Mouse (Mus musculus): ENCODE results near the gene Jpt1. TPM values are rescaled to one million over a fixed set of nuclear protein-coding genes. Genes with fewer than 3 reads are reported as not detected.
"Not testable (repeated sequence)": the region's sequence is repeated elsewhere in the genome, so short reads cannot be mapped to it uniquely, and the experiment has no call there.

The Jpt1 gene
- total RNA-seq, 2 experiments from 2014 or later = 140 to 142 TPM

DNA sequence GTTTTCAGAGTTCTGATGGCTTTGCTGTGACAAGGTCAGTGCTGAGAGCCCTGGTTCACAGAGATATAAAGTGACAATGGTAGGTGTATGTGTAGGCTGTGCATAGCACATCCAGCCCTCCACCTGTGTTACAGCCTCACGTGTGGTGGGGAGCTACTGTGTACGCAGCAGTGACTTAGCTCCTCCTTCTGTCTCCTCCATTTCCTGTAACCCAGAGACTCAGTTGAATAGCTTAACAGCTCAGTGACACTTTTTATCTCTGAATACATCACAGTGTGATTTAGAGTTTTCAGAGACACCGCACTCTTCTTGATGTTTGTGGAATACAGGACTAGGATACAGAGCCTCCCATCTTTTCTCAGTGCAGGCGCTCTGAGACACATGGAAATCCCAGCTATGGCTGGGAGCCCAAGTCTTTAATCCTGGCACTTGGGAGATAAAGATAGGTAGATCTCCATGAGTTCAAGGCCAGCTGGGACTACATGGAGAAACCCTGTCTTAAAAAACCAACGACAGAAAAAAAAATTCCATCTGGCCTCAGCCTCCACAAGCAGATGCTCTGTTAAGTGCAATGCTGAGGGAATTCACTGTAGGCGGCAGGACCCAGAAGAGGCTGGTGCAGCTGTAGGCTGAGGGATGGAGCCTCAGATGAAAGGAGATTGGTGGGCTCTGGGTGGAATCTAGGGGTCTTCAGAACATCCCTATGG lies 32.5 kb downstream of the Jpt1 start:
- DNase-seq (ENCODE audit: low spot score in 2 of 2) = peak; percentile 58 to 83
- Histone ChIP-seq H3K27ac (peak overlapping the region; percentile 82), H3K4me3 (no peak overlapping the region)
- TF ChIP-seq CTCF (conservative IDR thresholded peaks at IDR 0.05) = no peak

DNA sequence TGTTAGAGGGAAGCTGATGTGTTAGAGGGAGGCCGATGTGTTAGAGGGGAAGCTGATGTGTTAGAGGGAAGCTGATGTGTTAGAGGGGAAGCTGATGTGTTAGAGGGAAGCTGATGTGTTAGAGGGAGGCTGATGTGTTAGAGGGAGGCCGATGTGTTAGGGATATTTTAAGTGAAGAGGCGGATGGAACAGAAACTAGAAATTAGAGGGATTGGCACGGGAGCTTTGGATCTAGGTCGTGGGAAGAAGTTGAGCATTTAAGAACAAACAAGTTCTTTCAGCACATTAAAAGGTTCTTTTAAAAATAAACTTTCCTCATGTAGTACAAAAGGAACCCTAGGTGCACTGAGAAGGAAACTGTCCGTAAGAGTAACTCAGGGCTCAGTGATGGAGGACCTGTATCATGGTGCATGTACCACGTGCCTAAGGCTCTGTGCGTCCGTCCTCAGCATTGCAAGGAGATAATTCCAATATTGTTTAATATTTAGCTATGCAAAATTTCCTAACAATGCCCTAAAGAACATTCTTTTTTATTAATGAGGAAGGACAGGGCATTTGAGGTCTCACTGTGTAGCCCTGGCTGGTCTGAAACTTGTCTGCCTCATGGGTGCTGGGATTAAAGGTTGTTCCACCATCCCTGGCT lies 35.8 kb downstream of the Jpt1 start:
- H3K27ac ChIP-seq = no peak overlapping the region
- TF ChIP-seq CTCF (conservative IDR thresholded peaks at IDR 0.05) = no peak
- DNase-seq (ENCODE audit: low spot score in 2 of 2) = no peak
- no peak overlapping the region for H3K4me3 ChIP-seq

DNA sequence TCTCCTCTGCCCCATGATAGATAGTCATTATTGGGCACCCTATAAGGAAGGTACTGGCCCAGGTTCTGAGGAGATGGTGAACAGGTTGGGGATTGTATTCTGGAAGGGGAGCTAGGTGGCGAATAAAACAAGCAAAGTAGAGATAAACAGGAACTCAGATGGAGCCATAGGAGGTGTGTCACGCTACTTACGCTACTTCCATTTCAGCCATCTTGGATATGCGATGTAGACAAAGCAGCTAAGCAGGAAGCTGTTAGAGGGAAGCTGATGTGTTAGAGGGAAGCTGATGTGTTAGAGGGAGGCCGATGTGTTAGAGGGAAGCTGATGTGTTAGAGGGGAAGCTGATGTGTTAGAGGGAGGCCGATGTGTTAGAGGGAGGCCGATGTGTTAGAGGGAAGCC lies 36.8 kb downstream of the Jpt1 start:
- not testable (repeated sequence) for H3K4me3 ChIP-seq; H3K27ac ChIP-seq; DNase-seq (ENCODE audit: low spot score in 2 of 2)

DNA sequence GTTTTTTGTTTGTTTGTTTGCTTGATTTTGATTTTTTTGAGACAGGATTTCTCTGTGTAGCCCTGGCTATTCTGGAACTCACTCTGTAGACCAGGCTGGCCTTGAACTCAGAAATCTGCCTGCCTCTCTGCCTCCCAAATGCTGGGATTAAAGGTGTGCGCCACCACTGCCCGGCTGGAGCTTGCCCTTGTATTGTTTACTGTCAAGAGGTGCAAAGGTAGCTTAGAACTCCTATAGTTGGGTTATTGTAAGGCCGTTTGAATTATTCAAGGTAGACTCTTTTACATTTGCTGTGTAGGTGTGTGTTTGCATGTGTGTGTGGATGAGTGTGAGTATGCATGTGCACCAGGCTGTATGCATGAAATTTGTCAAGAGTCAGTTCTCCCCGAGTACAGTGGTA lies 37.6 kb downstream of the Jpt1 start:
- not testable (repeated sequence) for H3K27ac ChIP-seq; DNase-seq (ENCODE audit: low spot score in 2 of 2)
- peak overlapping the region; percentile 94; the same call in 1 of the 2 replicates for H3K4me3 ChIP-seq

DNA sequence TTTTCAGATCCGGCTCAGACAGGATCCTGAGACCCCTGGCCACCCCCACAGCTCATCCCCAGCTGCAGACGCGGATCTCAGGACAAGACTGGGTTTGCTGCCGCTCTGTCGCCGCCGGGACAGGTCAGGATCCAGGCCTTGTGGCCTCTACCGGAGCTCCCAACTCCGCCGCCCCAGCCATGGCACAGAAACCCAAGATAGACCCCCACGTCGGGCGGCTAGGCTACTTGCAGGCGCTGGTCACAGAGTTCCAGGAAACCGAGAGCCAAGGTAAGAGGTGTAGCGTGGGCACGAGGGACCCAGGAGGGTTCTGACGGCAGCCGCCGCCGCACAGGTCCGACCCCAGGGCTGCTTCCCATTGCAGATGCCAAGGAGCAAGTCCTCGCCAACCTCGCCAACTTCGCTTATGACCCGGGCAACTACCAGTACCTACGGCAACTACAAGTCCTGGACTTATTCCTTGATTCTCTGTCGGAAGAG lies 38.4 kb downstream of the Jpt1 start:
- no peak for TF ChIP-seq CTCF (conservative IDR thresholded peaks at IDR 0.05)
- peak overlapping the region; percentile 94 for H3K4me3 ChIP-seq
- H3K27ac ChIP-seq = peak overlapping the region; percentile 96; the same call in 1 of the 2 replicates
- no peak for DNase-seq (ENCODE audit: low spot score in 2 of 2)

DNA sequence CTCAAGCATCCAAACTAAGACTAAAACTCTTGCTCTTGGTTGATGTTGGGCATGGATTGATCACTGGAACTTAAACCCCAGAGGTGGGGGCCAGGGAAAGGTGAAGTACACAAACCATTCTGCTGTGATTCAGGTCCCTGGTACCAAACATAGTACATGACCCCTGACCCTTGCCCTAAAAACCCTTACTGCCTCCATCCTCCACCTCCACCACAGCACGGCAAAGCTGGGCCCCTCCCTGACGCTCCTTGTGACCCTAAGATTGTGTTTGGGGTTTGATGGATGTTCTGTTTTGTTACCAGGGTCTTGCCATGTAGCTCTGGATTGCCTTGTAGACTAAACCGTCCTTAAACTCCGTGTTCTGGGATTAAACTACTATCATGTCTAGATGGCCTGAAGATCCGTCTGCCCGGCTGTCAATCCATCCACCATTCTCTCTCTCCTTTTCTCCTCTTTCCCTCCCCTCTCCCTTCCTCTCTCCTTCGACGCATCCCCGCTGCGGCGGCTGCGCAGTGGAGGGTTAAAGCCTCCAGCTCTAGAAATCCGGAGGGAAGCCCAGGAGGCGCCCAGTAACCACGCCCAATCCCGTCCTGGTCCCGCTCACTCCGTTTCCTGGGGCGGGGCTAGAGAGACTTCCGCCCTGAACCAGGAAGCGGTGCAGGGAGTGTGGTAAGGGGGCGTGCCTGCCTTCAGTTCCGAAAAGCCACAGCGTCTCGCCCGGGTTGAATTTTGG lies 39.0 kb downstream of the Jpt1 start, which contains the start of gene Armc7:
Gene Armc7 (plus strand): TSS at position 643 of the 733 bp plus-strand sequence.
- peak; percentile 94 to 96 for DNase-seq (ENCODE audit: low spot score in 2 of 2)
- Histone ChIP-seq H3K27ac (peak within 1 kb of the TSS; percentile 96), H3K4me3 (peak within 1 kb of the TSS; percentile 94)
- no peak for TF ChIP-seq CTCF (conservative IDR thresholded peaks at IDR 0.05)

DNA sequence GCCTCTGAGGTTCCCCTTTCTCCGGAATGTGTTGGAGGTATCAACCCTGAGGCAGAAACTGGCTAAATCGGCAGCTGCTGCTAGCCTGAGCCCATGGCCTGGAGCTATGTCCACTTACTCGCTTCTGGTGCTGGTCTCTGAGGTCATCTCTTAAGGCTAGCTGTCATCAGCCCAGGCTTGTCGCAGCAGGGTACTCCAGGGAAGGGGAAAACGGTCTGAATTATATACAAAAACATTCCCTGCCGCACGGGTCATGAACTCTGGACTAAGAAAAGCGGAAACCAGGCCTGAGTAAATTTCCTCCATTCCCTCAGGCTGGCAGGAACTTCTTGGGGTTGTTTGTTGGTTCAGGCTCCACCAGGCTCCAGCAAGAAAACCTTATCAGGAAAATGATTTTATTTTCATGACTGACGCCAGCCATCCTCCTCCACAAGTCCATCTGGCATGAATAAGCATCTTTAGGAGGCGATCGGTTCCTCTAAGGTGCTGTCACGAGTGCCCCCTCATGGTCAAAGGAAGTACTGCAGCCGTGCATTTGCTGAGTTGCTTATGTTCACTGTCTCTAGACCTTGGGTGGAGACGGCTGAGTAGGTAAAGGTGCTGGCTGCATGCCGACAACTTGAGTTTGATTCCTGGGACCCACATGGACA lies 40.4 kb downstream of the Jpt1 start:
- DNase-seq (ENCODE audit: low spot score in 2 of 2) = peak; percentile 93 to 97
- Histone ChIP-seq H3K27ac (peak overlapping the region; percentile 96), H3K4me3 (peak overlapping the region; percentile 2; the same call in 1 of the 2 replicates)
- peak; percentile 100; the same call in 1 of the 2 replicates for TF ChIP-seq CTCF (conservative IDR thresholded peaks at IDR 0.05)

DNA sequence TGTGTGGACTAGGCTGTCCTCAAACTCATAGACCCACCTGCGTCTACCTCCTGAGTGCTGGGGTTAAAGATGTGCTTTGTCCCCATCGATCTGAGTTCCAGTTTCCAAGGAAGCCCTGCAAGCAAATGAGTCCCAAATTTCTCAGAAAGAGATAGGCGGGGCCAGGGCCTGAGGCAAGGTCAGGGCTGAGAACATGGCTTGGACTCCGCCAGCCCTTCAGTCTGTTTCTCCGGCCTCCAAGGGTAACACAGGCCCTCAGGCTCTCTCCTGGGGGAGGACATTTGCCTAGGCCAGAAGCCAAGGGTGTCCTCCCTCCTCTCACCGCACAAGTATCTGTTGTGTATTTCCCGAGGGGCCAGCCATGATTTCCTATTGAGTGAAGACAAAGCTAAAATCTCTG lies 42.0 kb downstream of the Jpt1 start:
- H3K27ac ChIP-seq = no peak overlapping the region
- no peak for DNase-seq (ENCODE audit: low spot score in 2 of 2)
- no peak overlapping the region for H3K4me3 ChIP-seq
- TF ChIP-seq CTCF (conservative IDR thresholded peaks at IDR 0.05) = no peak

DNA sequence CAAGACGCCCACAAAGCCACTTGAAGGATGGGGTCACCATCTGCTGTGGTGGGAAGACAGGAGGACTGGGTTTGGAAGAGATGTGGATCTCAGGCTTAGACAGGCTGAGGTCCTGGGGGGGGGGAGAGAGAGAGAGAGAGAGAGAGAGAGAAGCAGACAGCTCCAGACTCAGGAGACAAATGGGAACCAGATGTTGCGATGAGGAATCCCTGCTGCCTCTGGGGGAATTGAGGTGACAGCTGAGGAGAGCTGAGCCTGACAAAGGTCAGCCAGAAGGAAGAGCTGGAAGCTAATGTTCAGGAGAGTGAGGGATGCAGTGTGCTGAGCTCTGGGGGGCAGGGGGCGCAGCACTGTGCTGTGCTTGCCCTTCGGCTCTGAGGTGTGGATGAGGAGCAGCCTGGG lies 47.0 kb downstream of the Jpt1 start:
- no peak overlapping the region for H3K27ac ChIP-seq
- DNase-seq (ENCODE audit: low spot score in 2 of 2) = no peak

DNA sequence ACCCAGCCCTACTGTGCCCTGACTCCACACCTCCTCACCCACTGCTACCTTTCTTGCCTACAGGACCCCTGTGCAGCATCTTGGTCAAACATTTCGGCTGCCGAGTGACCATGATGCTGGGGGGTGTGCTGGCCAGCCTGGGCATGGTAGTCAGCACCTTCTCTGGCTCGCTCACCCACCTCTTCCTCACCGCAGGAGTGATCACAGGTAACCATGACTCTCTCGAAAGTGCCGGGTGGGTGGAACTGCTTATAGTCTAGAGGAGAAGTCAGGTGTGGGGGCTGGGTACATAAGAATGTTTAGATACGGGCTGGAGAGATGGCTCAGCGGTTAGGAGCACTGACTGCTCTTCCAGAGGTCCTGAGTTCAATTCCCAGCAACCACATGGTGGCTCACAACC lies 49.3 kb downstream of the Jpt1 start:
- DNase-seq (ENCODE audit: low spot score in 2 of 2) = no peak
- no peak for TF ChIP-seq CTCF (conservative IDR thresholded peaks at IDR 0.05)
- H3K27ac ChIP-seq = no peak overlapping the region
- no peak overlapping the region for H3K4me3 ChIP-seq

More for the DNA sequence above, 47.0 kb downstream of the Jpt1 start:
- no peak overlapping the region for H3K4me3 ChIP-seq
- no peak for TF ChIP-seq CTCF (conservative IDR thresholded peaks at IDR 0.05)

DNA sequence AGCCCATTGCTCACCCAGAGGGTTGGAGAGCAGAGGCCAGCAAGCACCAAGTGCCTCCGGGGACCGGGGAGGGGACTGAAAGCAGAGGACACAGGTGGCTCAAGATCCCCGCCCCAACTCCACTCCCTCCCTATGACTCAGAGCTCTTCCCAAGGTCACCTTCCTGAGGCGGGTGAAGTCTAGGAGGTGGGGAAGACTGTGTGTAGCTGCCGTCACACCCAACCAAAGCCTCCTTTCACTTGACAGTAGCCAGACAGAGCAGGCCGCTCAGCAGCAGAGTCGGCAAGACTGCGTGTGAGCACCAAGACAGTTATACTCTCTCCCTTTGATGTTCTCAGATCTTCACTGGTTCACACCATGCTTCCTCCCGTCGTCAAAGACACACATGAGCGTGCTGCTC lies 50.8 kb downstream of the Jpt1 start:
- no peak for DNase-seq (ENCODE audit: low spot score in 2 of 2)
- no peak overlapping the region for H3K4me3 ChIP-seq
- no peak overlapping the region for H3K27ac ChIP-seq
- TF ChIP-seq CTCF (conservative IDR thresholded peaks at IDR 0.05) = no peak

DNA sequence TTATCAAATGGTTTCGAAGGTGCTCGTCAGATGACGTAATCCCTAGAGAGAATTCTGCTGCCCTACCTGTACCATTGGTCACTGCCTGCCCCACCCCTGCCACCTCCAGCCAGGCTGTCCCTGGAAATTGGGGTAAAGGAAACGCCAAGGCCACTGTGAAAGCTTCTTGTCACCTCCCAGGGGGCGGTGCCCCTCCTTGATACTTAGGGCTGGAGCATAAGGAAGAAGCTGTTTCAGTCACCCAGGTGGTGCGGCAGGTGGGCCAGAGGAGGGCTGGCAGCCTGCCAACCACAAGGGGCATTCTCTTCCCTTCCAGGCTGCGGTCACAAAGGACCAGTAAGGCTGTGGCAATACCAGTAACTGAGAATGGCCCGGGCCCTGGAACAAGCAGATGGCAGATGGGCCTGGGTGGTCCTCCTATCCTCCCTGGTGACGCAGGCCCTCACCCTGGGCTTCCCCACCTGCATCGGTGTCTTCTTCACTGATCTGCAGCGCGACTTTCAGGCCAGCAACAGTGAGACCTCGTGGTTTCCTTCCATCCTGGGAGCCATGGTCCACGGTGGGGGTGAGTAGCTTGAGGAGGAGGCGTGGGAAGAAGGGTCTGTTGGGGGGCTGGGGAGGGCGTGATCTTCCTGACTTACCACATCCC lies 51.8 kb downstream of the Jpt1 start, which contains the start of gene Slc16a5:
Gene Slc16a5 (plus strand): TSS at position 232 of the 649 bp plus-strand sequence.
- DNase-seq (ENCODE audit: low spot score in 2 of 2) = no peak
- Histone ChIP-seq H3K27ac (no peak within 1 kb of the TSS), H3K4me3 (no peak within 1 kb of the TSS)
- TF ChIP-seq CTCF (conservative IDR thresholded peaks at IDR 0.05) = no peak

All from layer of hippocampus, adult 2 months (tissue).